Mouse (Mus musculus) frontal cortex, postnatal 25 days (tissue): ENCODE results near the gene Usp7.
A peak's percentile ranks its signal among the peaks of the same experiment; 100 is the strongest.

Source experiments
- DNase-seq, 2 experiments: peaks; one replicate each; pipeline ENCODE4 v3.0.0; 2022; ENCODE audit warnings: low spot score in 2 of 2

The Usp7 gene

GRCm38 (mm10) chr16:8724031-8724430, 68.1 kb downstream of the Usp7 start:
- no peak for DNase-seq

DNA sequence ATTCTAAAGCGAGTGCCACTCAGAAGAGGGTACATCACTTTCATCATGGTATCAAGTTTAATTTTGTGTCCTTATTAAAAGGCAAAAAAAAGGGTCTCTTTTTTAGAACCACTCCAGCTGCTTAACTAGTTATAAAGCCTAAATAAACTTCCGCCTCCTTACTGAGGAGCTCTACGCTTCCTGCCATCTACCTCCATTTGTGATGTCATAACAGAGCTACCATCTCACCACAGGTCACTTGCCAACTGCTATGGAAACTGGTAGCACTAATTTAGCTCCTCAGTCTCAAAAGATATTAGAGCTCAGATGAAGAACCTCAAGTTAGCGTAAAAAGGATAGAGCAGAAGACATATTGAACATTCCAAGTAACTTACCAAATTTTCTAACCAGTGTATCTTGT, 71.7 kb downstream of the Usp7 start:
- no peak for DNase-seq

DNA sequence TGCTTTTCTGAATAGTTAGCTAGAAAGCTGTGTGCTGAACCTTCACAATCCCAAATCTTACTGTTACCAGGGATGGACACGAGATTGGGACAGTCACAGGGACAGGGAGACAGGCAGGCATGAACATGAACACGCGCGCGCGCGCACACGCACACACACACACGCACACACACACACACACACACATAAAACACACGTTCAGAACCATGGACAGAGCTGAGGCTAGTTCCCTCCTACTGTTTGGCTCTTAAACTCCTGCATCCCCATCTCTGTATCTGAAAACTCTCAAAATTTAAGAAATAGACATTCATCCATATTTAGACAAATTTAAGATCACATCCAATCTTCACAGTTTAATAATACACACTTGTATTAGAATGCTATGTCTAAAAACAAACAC, 74.4 kb downstream of the Usp7 start:
- no peak for DNase-seq

DNA sequence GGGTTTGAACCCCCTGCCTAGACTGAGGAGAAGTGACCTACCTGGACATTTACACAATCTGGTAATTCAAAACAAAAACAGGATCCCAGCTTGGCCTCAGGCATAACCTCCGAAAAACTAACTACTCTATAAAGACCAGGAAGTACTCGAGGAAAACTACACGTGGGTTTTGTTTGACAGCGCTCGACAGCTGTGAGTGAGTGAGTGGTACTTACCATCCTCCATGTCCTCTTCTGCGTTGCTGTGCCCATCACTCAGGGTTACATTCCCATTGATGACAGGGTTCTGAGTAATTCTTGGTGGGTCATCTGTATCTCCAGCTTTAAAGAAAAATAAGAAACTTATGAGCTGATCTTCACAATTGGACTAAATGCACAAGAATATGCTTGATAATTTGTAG, 75.8 kb downstream of the Usp7 start:
- no peak for DNase-seq

- DNase-seq = no peak
Measured at GRCm38 (mm10) chr16:8715513-8716080, 76.5 kb downstream of the Usp7 start.

GRCm38 (mm10) chr16:8714851-8715250, 77.3 kb downstream of the Usp7 start:
- no peak for DNase-seq

GRCm38 (mm10) chr16:8711998-8712397, 80.1 kb downstream of the Usp7 start:
- no peak for DNase-seq

DNA sequence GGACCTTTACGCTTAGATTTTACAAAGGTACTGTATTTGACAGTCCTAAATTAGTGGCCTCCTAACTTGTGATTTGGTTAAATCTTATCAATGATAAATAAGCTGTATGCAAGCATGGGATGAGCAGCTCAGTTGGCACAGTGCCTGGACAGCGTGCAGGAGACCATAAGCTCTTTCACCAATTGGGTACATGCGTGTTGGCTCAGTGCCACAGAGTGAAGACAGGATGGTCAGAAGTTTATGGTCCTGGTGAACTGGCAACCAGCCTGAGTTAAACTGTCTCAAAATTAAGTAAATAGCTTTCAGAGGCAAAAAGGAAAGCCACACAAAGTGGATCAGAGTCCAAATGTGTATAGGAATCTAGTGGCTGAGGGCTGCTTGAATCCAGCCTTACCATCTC, 91.5 kb downstream of the Usp7 start:
- no peak for DNase-seq

- no peak for DNase-seq
Measured at GRCm38 (mm10) chr16:8699556-8699955, 92.6 kb downstream of the Usp7 start.

DNA sequence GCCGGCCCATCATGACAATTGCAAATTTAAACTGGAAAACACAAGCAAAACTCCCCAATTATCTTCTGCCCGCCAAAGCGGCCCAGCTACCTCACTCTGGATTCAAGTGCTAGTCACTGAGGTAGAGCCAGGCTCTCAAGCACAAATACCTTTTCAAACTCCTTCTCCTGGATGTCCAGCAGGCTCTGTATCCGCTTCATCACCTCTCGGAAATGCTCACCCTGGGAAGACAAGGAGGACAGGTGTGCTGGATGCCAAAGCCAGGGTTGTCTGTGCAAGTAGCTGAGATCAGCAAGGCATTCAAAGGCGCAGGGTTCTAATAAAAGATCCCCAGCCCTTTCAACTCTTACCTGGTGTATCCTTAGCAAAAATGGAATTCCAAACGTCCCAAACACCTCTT, 100.9 kb downstream of the Usp7 start:
- no peak for DNase-seq

DNA sequence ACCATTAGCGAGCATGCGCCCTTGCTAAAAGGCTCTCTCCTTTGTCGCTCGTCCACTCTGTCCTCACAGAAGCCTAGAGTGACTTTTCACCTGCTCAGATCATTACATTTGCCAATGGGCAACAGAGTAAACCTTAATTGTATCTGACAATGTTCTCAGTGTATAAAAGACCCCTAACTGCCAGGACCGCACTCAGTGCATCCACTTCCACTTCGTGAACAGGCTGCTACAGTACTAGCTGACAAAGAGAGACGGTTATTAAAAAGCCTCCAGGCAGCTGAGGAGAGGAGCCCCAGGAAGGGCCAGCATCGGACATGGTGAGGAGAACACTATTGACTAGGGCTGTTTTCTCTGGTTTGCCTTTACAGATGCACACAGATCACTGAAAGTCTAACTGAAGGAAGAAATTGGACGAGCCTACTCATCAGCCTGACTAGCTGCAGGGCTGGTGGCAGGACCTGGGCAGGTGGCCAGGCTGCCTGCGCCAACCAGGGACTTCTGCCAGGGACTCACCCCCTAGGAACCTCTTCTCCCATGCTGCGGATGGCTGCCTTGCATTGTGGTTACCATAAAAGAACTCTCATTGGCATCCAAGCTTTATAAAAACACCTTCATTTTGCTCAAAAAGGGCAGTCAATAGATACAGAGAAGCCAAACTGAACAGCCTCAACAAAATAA, 102.0 kb downstream of the Usp7 start:
- no peak for DNase-seq

DNA sequence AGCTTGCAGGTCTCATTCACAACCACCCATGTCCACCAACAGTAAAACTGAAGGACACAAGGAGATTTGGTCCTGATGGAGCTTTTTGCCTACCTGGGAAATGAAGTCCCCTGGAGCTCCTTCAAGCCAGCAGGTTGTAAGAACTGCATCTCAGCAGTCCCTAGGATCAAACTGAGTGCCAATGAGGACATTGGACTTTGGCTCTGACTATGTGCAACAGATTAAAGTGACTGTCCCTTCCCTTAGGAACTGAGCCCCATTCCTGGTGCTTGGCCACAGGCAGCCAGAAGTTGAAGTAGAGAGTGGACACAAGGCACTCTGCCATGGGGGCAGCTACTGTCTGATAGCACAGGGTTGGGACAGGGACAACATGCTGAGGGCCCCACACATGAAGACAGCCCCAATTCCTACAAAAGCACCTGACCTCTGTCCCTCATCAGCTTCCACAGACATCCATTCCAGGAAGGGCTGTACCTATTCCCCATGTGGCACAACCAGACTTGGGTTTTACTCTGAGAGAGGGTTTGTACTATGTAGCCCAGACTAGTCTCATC, 104.5 kb downstream of the Usp7 start:
- DNase-seq = no peak

GRCm38 (mm10) chr16:8686871-8687535, 105.1 kb downstream of the Usp7 start:
- no peak for DNase-seq

DNA sequence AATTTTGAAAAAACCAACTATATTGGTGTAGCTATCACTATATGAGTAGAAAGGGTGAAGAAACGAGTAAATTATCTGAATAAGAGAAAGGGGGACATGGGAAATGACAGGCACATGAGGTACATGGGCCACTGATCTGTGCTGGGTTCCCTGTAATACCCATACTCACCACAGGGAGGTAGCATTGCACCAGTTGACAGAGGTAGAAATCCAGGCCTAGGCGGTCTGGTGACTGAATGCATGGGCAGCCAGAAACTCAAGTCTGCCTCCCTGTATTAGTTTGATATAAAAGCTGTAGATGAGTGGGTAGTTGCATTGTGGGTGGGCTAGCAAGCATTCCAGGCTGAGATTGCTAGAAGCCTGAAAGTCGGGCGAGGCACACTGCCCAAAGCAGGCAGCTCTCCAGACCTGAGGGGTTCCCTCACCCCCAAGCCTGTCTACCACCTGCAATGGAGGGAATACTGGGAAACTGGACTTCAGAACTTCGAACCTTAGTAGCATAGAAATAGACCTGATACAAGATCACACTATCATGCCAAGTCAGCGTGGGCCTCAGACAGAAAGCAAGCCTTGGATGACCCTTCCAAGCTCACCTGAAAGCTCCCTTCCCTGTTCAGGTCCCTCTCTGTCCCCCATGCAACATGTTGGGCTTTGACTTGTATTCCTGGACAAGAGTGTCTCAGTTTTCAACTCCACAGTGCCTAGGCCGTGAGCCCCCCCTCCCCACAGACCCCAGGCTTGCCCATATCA, 105.8 kb downstream of the Usp7 start:
- peak; percentile 63 to 69 for DNase-seq

GRCm38 (mm10) chr16:8685087-8685486, 107.0 kb downstream of the Usp7 start:
- no peak for DNase-seq

GRCm38 (mm10) chr16:8680470-8680869, 111.6 kb downstream of the Usp7 start, which contains the start of gene Gm5767:
TSS of gene Gm5767 (plus strand) at chr16:8680770.
- no peak for DNase-seq

GRCm38 (mm10) chr16:8679780-8680179, 112.3 kb downstream of the Usp7 start:
- no peak for DNase-seq

DNA sequence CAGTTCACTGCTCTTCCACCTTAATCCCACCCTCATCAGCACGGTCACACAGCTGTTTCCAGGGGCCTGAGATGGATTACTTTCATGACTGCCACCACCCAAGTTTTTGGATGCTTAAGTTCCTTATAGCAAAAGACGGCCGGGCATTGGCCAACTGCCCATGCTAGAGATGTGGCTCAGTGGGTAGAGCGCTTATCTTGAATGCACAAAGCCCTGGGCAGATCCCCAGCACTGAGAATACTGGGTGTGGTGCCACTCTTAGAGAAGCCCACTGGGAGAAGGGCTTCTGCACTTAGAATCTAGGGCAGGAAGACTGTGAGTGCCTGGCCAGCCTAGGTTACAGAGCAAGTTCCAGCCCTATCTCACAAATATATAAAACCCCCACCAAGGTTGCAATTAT, 113.4 kb downstream of the Usp7 start:
- no peak for DNase-seq

DNA sequence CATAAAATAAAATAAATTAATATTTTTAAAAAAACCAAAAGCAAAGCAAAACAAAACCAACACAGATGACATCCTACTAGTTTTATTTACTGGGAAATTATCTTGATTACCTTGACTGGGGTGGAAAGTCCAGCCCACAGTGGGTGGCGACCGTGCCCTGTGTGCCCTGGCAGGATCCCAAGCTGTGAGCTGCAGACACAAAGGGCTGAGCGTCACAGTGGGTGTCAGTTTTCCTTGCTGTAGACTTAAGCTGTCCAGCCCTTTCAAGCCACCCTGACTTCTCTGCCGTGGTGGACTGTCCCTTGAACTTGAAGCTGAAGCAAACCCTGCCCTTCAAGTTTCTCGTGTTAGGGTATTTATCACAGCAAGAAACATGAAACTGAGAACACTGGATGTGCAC, 114.1 kb downstream of the Usp7 start:
- no peak for DNase-seq

DNA sequence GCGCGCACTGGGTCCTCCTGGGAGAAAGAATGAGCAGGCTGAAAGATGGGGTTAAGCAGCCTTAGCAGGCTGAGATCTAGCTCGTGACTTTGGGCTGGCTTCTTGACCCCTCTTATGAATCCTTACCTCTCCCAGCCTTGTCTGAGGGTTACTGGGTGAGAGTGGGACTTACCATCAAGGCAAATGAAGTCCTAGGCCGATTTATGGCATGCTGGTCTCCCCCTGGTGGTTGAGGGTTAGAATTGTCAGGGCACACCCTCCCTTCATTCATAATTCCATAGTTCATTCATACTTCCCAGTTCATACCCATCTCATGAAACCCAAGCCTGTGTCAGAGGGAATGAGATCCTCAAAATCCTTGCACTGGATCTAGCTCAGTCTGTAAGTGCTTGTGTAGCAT, 115.3 kb downstream of the Usp7 start:
- no peak for DNase-seq

DNA sequence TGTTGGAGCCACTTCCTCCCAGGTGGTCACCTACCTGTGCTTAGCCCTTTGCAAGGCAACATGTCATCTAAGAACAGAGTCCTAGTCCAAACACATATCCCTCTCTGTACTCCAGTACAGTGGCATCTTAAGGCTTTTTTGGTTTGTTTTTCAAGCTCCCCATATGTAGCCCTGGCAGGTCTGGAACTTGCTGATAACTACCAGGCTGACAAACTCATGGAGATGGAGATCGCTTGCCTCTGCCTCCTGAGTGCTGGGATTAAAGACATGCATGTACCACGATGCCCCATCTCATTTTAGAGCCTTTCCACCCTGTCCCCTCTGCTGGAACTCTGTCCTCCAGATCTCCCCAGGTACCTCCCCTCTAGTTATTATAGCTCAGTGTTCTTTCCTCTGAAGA, 115.9 kb downstream of the Usp7 start:
- DNase-seq = no peak

GRCm38 (mm10) chr16:8675559-8675958, 116.5 kb downstream of the Usp7 start:
- no peak for DNase-seq
